Mouse (Mus musculus): Measurements from ENCODE around the gene Dnm3. TPM values are rescaled to one million over a fixed set of nuclear protein-coding genes. Genes with fewer than 3 reads are reported as not detected.

Gene Dnm3
- polyA plus RNA-seq, 1 experiment from 2014 or later = 13.7 TPM

DNA sequence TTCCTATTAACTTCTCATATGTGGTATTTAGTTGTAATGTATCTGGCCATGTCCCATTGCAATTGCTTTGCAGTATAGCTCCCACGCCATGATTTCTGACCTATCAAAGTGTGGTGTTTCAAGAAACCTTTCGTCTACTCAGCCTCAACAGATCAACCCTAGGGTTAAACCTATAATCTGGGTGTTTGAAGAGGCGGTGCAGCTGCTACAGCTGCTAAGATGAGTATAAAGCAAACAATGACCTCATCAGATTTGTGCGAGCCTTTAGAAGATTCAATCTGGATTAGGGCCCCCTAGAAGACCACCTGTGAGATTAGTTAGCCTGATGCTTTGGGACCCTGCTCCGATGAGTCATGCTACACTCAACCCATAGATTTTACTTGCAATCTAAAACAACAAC lies 321.0 kb downstream of the Dnm3 start:
- Histone ChIP-seq H3K9me3 (replicated peaks) (no peaks in the 10 kb centered on the region), H3K27ac (replicated peaks) (0 out of 2 replicates have a peak overlapping the region, but pooled peaks have one; percentile 34), H3K9ac (no peak overlapping the region), H3K4me3 (replicated peaks) (no peak overlapping the region), H3K4me1 (peaks cover 9% of the 10 kb centered on the region; the same call in 1 of the 2 replicates), H3K36me3 (no peaks in the 10 kb centered on the region), H3K4me2 (replicated peaks) (no peak overlapping the region), H3K27me3 (no peaks in the 10 kb centered on the region)
- 55% methylated on average over 5 of the region's 5 CpGs for WGBS
- ATAC-seq (ENCODE audit: insufficient number of reproducible peaks, low FRiP score, low TSS enrichment, low read depth) = peak; percentile 51

DNA sequence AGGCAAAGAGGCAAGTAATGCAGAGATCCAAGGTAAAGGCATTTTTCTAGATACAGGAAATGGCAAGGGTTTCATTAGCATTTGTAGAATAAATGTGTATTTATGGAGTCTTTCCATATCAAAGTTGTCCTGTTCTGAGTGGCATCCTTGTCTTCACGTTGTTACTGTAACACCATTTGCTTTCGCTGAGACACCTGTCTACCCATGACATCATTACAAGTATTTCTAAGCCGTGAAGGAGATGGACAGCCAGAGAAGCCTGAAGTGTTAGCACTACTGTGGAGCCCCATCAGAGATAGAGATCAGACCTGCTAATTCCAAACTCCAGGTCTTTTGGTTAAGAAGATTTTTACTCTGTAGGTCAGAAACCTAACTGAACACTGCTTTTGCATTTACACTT lies 322.3 kb downstream of the Dnm3 start:
- Histone ChIP-seq H3K9ac (no peak overlapping the region), H3K4me1 (peaks cover 9% of the 10 kb centered on the region; the same call in 1 of the 2 replicates), H3K4me3 (replicated peaks) (no peak overlapping the region), H3K27ac (replicated peaks) (no peak overlapping the region), H3K4me2 (replicated peaks) (no peak overlapping the region), H3K27me3 (no peaks in the 10 kb centered on the region), H3K36me3 (no peaks in the 10 kb centered on the region), H3K9me3 (replicated peaks) (no peaks in the 10 kb centered on the region)
- 75% methylated on average over 3 of the region's 3 CpGs for WGBS
- no peak for ATAC-seq (ENCODE audit: insufficient number of reproducible peaks, low FRiP score, low TSS enrichment, low read depth)

- ATAC-seq (ENCODE audit: insufficient number of reproducible peaks, low FRiP score, low TSS enrichment, low read depth) = no peak
These were observed 324.7 kb downstream of the Dnm3 start for GRCm38 (mm10) chr1:162153118-162153517.

DNA sequence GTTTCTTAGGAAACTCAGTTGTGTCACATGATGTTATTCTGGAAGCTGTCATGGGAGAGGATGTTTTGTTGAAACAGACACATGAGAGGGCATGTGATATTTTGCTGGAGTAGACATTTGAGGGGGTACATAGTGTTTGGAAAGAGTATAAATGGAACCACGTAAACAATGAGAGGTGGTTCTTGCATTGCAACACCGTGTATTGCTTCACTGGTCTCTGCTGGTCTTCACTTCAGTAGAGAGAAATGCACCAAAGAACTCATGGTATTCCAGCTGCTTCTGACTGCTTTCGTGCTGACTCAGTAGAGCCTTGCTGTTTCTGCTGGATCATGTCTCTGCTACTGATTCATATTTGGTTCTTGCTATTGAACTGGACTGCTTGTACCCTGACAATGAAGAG lies 328.1 kb downstream of the Dnm3 start:
- Histone ChIP-seq H3K27me3 (no peaks in the 10 kb centered on the region), H3K4me3 (replicated peaks) (no peak overlapping the region), H3K9ac (no peak overlapping the region), H3K27ac (replicated peaks) (no peak overlapping the region), H3K4me1 (peaks cover 6% of the 10 kb centered on the region; the same call in 1 of the 2 replicates), H3K4me2 (replicated peaks) (no peak overlapping the region), H3K9me3 (replicated peaks) (no peaks in the 10 kb centered on the region), H3K36me3 (no peaks in the 10 kb centered on the region)
- WGBS = 89% methylated on average over 3 of the region's 3 CpGs
- no peak for ATAC-seq (ENCODE audit: insufficient number of reproducible peaks, low FRiP score, low TSS enrichment, low read depth)

More at GRCm38 (mm10) chr1:162153118-162153517, 324.7 kb downstream of the Dnm3 start:
- peak overlapping the region; percentile 41 for H3K27ac ChIP-seq (replicated peaks)
- peaks cover 9% of the 10 kb centered on the region; the same call in 1 of the 2 replicates for H3K4me1 ChIP-seq
- no peak overlapping the region for H3K4me2 ChIP-seq (replicated peaks)
- no peaks in the 10 kb centered on the region for H3K27me3 ChIP-seq
- WGBS = 42% methylated on average over 5 of the region's 5 CpGs
- no peaks in the 10 kb centered on the region for H3K36me3 ChIP-seq
- no peaks in the 10 kb centered on the region for H3K9me3 ChIP-seq (replicated peaks)
- no peak overlapping the region for H3K4me3 ChIP-seq (replicated peaks)
- no peak overlapping the region for H3K9ac ChIP-seq

DNA sequence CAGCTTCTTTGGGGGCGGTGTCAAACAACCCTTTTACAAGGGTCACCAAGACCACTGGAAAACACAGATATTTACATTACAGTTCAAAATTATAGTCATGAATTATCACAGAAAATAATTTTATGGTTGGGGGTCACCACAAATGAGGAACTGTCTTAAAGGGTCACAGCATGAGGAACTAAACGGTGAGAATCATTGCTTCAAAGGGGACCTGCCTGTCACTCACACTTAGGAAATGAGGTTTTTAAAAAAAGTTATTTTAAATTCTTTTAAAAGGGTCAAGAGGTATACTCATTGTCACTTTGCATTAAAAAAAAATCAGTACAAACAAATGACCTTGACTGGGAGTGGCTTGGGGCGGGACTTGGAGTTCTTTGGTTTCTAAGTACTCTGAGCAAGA lies 330.3 kb downstream of the Dnm3 start:
- no peak for ATAC-seq (ENCODE audit: insufficient number of reproducible peaks, low FRiP score, low TSS enrichment, low read depth)
- no peak overlapping the region for H3K27ac ChIP-seq (replicated peaks)
- no peak overlapping the region for H3K4me3 ChIP-seq (replicated peaks)
- H3K9me3 ChIP-seq (replicated peaks) = no peaks in the 10 kb centered on the region
- whole genome bisulfite sequencing = 84% methylated on average over 3 of the region's 3 CpGs
- H3K27me3 ChIP-seq = no peaks in the 10 kb centered on the region
- H3K4me2 ChIP-seq (replicated peaks) = no peak overlapping the region
- peaks cover 7% of the 10 kb centered on the region; the same call in 1 of the 2 replicates for H3K4me1 ChIP-seq
- no peaks in the 10 kb centered on the region for H3K36me3 ChIP-seq
- H3K9ac ChIP-seq = no peak overlapping the region

DNA sequence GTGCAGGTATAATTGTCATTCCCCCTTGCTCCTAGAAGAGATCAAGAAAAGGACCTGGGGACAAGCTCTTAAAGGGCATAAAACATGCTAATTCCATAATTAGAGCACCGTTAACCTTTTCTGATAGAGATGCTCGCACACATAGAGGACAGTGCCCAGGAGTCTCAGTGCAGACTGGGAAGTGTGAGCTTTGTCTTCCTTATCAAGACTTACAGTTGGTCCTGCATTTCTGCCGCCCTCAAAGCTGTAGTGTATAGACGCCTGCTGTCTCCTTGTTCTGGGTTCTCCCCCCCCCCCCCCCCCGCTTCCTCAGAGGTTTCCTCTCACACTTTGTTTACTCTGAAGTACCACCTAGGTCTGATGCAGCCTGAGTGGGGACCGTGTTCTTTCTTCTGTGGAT lies 332.1 kb downstream of the Dnm3 start:
- no peak overlapping the region for H3K4me3 ChIP-seq (replicated peaks)
- H3K27me3 ChIP-seq = no peaks in the 10 kb centered on the region
- peaks cover 7% of the 10 kb centered on the region; the same call in 1 of the 2 replicates for H3K4me1 ChIP-seq
- H3K4me2 ChIP-seq (replicated peaks) = no peak overlapping the region
- no peak overlapping the region for H3K27ac ChIP-seq (replicated peaks)
- H3K9ac ChIP-seq = no peak overlapping the region
- WGBS = 74% methylated on average over 5 of the region's 6 CpGs
- no peaks in the 10 kb centered on the region for H3K9me3 ChIP-seq (replicated peaks)
- ATAC-seq (ENCODE audit: insufficient number of reproducible peaks, low FRiP score, low TSS enrichment, low read depth) = no peak
- H3K36me3 ChIP-seq = no peaks in the 10 kb centered on the region

DNA sequence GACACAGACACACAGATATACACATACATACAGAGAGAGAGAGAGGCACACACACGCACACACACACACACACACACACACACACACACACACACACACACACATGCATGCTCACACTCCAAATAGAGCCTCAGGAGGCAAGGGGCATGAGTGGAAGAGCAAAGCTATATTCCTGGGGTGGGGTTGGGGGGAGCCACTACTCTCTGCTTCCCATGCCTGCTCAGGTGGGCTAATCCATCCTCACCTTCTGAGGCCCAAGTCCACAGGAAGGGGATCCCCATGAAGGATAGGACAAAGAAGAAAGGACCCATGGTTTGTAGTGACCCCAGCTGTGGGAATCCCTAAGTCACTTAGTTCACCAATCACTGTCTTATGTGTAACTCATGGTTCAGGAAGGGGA lies 332.8 kb downstream of the Dnm3 start:
- Histone ChIP-seq H3K4me2 (replicated peaks) (no peak overlapping the region), H3K27ac (replicated peaks) (peak overlapping the region; percentile 87), H3K9me3 (replicated peaks) (no peaks in the 10 kb centered on the region), H3K9ac (no peak overlapping the region), H3K4me3 (replicated peaks) (no peak overlapping the region), H3K4me1 (peaks cover 7% of the 10 kb centered on the region; the same call in 1 of the 2 replicates), H3K27me3 (no peaks in the 10 kb centered on the region), H3K36me3 (no peaks in the 10 kb centered on the region)
- 78% methylated on average over 1 of the region's 1 CpGs for WGBS
- no peak for ATAC-seq (ENCODE audit: insufficient number of reproducible peaks, low FRiP score, low TSS enrichment, low read depth)

- WGBS = 34% methylated on average over 6 of the region's 6 CpGs
- no peak overlapping the region for H3K9ac ChIP-seq
- H3K4me2 ChIP-seq (replicated peaks) = no peak overlapping the region
- ATAC-seq (ENCODE audit: insufficient number of reproducible peaks, low FRiP score, low TSS enrichment, low read depth) = 0 out of 2 replicates have a peak, but pooled peaks have one; percentile 43
- peaks cover 7% of the 10 kb centered on the region; the same call in 1 of the 2 replicates for H3K4me1 ChIP-seq
- peak overlapping the region; percentile 87 for H3K27ac ChIP-seq (replicated peaks)
- H3K9me3 ChIP-seq (replicated peaks) = no peaks in the 10 kb centered on the region
- no peak overlapping the region for H3K4me3 ChIP-seq (replicated peaks)
- H3K27me3 ChIP-seq = no peaks in the 10 kb centered on the region
- no peaks in the 10 kb centered on the region for H3K36me3 ChIP-seq
These were observed 333.6 kb downstream of the Dnm3 start for GRCm38 (mm10) chr1:162143974-162144912.

GRCm38 (mm10) chr1:162142285-162142684 lies 335.5 kb downstream of the Dnm3 start:
- no peak overlapping the region for H3K4me3 ChIP-seq (replicated peaks)

GRCm38 (mm10) chr1:162136328-162136727 lies 341.5 kb downstream of the Dnm3 start:
- ATAC-seq (ENCODE audit: insufficient number of reproducible peaks, low FRiP score, low TSS enrichment, low read depth) = peak; percentile 88
- Histone ChIP-seq H3K4me1 (peaks cover 17% of the 10 kb centered on the region), H3K4me3 (replicated peaks) (no peak overlapping the region), H3K27ac (replicated peaks) (peak overlapping the region; percentile 89), H3K9ac (no peak overlapping the region), H3K36me3 (no peaks in the 10 kb centered on the region), H3K4me2 (replicated peaks) (no peak overlapping the region), H3K27me3 (no peaks in the 10 kb centered on the region), H3K9me3 (replicated peaks) (no peaks in the 10 kb centered on the region)
- 10% methylated on average over 4 of the region's 4 CpGs for WGBS

More at GRCm38 (mm10) chr1:162142285-162142684, 335.5 kb downstream of the Dnm3 start:
- peaks cover 7% of the 10 kb centered on the region; the same call in 1 of the 2 replicates for H3K4me1 ChIP-seq
- H3K4me2 ChIP-seq (replicated peaks) = no peak overlapping the region
- H3K9ac ChIP-seq = no peak overlapping the region
- no peaks in the 10 kb centered on the region for H3K36me3 ChIP-seq
- ATAC-seq (ENCODE audit: insufficient number of reproducible peaks, low FRiP score, low TSS enrichment, low read depth) = no peak
- no peak overlapping the region; the same call in 1 of the 2 replicates for H3K27ac ChIP-seq (replicated peaks)
- WGBS = 79% methylated on average over 7 of the region's 7 CpGs
- no peaks in the 10 kb centered on the region for H3K27me3 ChIP-seq
- no peaks in the 10 kb centered on the region for H3K9me3 ChIP-seq (replicated peaks)

DNA sequence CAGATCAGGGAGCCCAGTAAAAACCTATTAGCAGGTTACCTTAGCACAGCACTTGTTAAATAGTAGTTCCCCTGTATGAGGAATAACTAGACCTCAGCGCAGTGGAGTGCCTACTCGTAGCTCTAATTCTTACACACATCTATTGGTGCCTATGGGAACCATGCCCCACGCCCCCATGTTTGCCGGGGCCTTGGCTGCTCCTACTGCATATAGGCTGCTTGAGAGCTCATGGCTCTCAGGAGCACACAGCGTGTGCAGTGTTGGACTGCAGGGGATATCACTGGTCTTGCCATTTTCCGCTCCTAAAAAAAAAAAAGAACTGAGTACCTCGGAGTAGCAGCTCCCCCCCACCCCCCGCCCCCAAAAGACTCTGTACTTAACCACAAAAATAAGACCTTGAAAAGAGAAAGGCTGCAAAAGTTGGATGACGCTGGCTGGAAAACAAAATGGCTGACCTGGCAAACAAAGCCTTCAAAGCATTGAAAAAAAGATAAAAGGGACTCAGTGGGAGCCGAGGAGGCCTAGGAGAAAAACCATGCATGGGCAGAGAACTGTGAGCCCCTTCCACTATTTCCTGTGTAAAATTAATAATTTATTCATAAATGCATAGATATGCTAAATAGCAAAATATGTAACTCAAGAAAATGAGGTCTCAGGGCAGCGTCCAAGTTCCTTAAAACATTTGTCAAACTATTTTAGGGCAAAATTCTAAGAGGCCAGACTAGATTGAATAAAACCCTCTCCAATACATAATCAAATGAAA lies 342.2 kb downstream of the Dnm3 start:
- peaks cover 23% of the 10 kb centered on the region for H3K4me1 ChIP-seq
- peak overlapping the region; percentile 96 for H3K27ac ChIP-seq (replicated peaks)
- no peaks in the 10 kb centered on the region for H3K27me3 ChIP-seq
- no peak overlapping the region for H3K4me3 ChIP-seq (replicated peaks)
- no peaks in the 10 kb centered on the region for H3K9me3 ChIP-seq (replicated peaks)
- H3K9ac ChIP-seq = no peak overlapping the region
- WGBS = 46% methylated on average over 11 of the region's 11 CpGs
- ATAC-seq (ENCODE audit: insufficient number of reproducible peaks, low FRiP score, low TSS enrichment, low read depth) = peak; percentile 75
- H3K36me3 ChIP-seq = no peaks in the 10 kb centered on the region
- no peak overlapping the region for H3K4me2 ChIP-seq (replicated peaks)

Measured in embryonic facial prominence, embryonic 15.5 days (tissue).